Mouse (Mus musculus) retina, postnatal 7 days (tissue): ENCODE measurements around the gene Vmn2r117.
"Not testable (repeated sequence)": the region's sequence is repeated elsewhere in the genome, so short reads cannot be mapped to it uniquely, and the experiment has no call there.

Experiments used
- DNase-seq: peaks from one replicate; pipeline ENCODE4 v3.0.0-alpha.2; 2012; ENCODE audit warnings: low read depth, low spot score

Gene Vmn2r117

GRCm38 (mm10) chr17:23479599-23479998 lies at the start of gene Vmn2r117:
Gene Vmn2r117 (minus strand): TSS chr17:23479699.
- not testable (repeated sequence) for DNase-seq

GRCm38 (mm10) chr17:23522941-23523732 lies 43.6 kb upstream of the Vmn2r117 start:
- DNase-seq, result not testable (repeated sequence)

DNA sequence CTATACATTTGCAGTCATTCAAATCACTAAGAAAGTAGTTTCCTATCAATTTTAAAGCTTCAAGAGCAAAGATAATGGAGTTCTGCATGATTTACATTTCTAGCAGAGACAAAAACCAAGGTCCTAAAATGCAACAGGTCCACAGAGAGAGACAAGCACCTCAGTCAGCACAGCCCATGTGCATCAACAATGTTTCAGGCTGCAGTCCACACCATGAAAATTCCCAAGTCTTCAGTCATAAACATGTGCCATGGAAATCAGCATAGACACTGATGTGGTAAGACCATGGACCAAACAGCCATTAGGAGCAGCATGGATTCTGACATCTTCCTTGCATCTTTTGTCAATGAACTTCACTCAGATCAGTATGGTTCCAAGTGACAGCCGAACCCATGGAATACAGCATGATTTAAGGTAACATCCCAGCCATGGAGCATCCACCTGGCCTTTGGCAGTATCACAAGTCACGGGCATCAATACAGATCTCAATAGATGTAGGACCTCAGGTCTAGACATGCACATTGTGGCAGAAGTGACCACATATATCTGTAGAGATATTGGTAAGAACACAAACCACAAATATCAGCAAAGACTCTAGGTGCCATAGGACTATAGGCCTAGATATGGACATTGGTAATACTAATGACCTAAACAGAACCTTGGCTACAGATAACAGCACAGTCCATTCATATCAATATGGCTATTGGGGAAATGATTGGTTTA lies 39.4 kb upstream of the Vmn2r117 start:
- no peak for DNase-seq

DNA sequence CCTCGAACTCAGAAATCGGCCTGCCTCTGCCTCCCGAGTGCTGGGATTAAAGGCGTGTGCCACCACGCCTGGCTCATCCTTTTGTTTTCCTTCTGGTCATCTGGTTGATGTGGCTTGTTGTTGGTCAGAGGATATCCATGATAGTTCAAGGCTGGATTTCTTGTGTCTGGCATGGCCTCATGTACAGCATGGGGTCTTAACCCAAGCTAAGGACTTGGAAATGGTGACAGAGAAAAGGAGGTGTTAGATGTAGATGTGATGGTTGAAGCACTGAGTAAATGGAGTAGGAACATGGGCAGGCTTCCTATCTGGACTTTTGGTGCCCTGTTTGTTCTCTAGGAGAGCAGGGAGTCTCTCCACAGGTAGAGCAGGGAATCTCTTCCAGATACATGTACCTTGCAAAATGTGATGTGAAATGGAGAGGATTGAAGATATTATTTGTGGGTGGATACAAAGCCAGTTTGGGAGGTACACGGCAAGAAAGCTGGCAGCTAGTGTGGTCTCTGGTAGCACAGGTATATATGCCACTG lies 46.3 kb downstream of the Vmn2r117 start:
- DNase-seq, result no peak
